Comparison of ENCODE assay signal across 21 mouse cellular contexts in genomic region chr11:94351094-94351493, GRCm38 (mm10). TPM values are rescaled to one million over a fixed set of nuclear protein-coding genes. Genes with fewer than 3 reads are reported as not detected.
DNase-seq lines count a peak whose midpoint lies in the region; ATAC-seq and TF ChIP-seq lines count a peak whose summit lies in the region.
"Had no signal": no experiment of that assay in that cellular context is flagged by ENCODE, and none has a peak within 500 bp of the region (broad histone marks: within the 10 kb centered on the region; RNA-seq: fewer than 3 reads in every experiment).

No protein-coding gene starts in this region.

- H3K27me3 ChIP-seq in forebrain, embryonic 10.5 days (ENCODE audit: poor library complexity, severe bottlenecking), result peaks cover 23% of the 10 kb centered on the region
- no peaks in the 10 kb centered on the region for H3K27me3 ChIP-seq in forebrain, embryonic 14.5 days (replicated peaks; ENCODE audit: control insufficient read depth, insufficient read depth, low read length)
- H3K27me3 ChIP-seq in CH12.LX (replicated peaks), result no peaks in the 10 kb centered on the region
- H3K27me3 ChIP-seq in liver, embryonic 13.5 days, result peaks cover 33% of the 10 kb centered on the region
- H3K27me3 ChIP-seq: lung, embryonic 15.5 days; neural tube, embryonic 12.5 days had no signal

- TF ChIP-seq EP300 in CH12.LX (IDR thresholded peaks at IDR 0.05; ENCODE audit: low read length), result no peak

- intact Hi-C loops in left cerebral cortex, postnatal 36 days (cut with DNase I), result no loop called here

- no peaks in the 10 kb centered on the region for H3K9me3 ChIP-seq in forebrain, embryonic 10.5 days
- H3K9me3 ChIP-seq in forebrain, embryonic 14.5 days (replicated peaks; ENCODE audit: control insufficient read depth, low read length), result no peaks in the 10 kb centered on the region
- H3K9me3 ChIP-seq in CH12.LX (replicated peaks; ENCODE audit: low read length), result peaks cover 4% of the 10 kb centered on the region
- no peaks in the 10 kb centered on the region for H3K9me3 ChIP-seq in liver, embryonic 13.5 days (replicated peaks)
- H3K9me3 ChIP-seq: G1E; heart, embryonic 13.5 days; limb, embryonic 13.5 days; lung, embryonic 15.5 days; neural tube, embryonic 12.5 days had no signal

- H3K4me2 ChIP-seq in forebrain, embryonic 14.5 days (ENCODE audit: low read length), result no peak overlapping the region
- H3K4me2 ChIP-seq in CH12.LX (ENCODE audit: insufficient read depth, low read depth, poor library complexity, severe bottlenecking), result no peak overlapping the region
- H3K4me2 ChIP-seq in liver, embryonic 13.5 days, result peak overlapping the region; percentile 52
- H3K4me2 ChIP-seq: heart, embryonic 13.5 days; limb, embryonic 13.5 days; lung, embryonic 15.5 days; midbrain, embryonic 11.5 days; neural tube, embryonic 12.5 days had no signal

- H3K4me3 ChIP-seq in forebrain, embryonic 10.5 days, result no peak overlapping the region
- no peak overlapping the region for H3K4me3 ChIP-seq in forebrain, embryonic 14.5 days (ENCODE audit: low read depth, low read length)
- H3K4me3 ChIP-seq in CH12.LX (replicated peaks in 1 of 3; ENCODE audit: low read depth in 2 of 3, low read length in 2 of 3, poor library complexity in 1 of 3), result no peak overlapping the region
- peak overlapping the region; percentile 21; the same call in 1 of the 2 replicates for H3K4me3 ChIP-seq in liver, embryonic 13.5 days (replicated peaks)
- H3K4me3 ChIP-seq: gastrocnemius, adult 2 months; heart, embryonic 13.5 days; limb, embryonic 13.5 days; lung, embryonic 15.5 days; neural tube, embryonic 12.5 days had no signal

- WGBS in forebrain, embryonic 10.5 days, result 37% methylated on average over 3 of the region's 3 CpGs
- 33% methylated on average over 3 of the region's 3 CpGs for WGBS in forebrain, embryonic 14.5 days
- WGBS in liver, embryonic 13.5 days (ENCODE audit: insufficient replicate concordance), result 4% methylated on average over 3 of the region's 3 CpGs

- no peak for DNase-seq in forebrain, embryonic 10.5 days (ENCODE audit: extremely low spot score, low spot score)
- DNase-seq in forebrain, embryonic 14.5 days (ENCODE audit: low spot score), result no peak
- DNase-seq in CH12.LX (ENCODE audit: extremely low read depth), result no peak
- peak; percentile 60 for DNase-seq in liver, embryonic 13.5 days
- no peak for DNase-seq in frontal cortex, postnatal 36 days (ENCODE audit: low spot score in 2 of 2)
- DNase-seq in layer of hippocampus, postnatal 14 days (ENCODE audit: low spot score in 2 of 2), result no peak
- no peak for DNase-seq in left cerebral cortex, postnatal 36 days (ENCODE audit: low spot score in 2 of 2)
- DNase-seq: adrenal gland, postnatal 25 days; cerebellum, adult 8-10 months; gastrocnemius, adult 2 months; kidney, postnatal 25 days; thymus, adult 18-20 months had no signal

- TF ChIP-seq RAD21 in CH12.LX (IDR thresholded peaks at IDR 0.05; ENCODE audit: low read depth, low read length), result no peak

- ATAC-seq in forebrain, embryonic 14.5 days, result no peak
- ATAC-seq in common myeloid progenitor, adult 5-6 weeks (replicated peaks; ENCODE audit: low read depth, poor library complexity, severe bottlenecking), result peak; percentile 82
- ATAC-seq in liver, embryonic 13.5 days (ENCODE audit: low read depth), result peak; percentile 83
- ATAC-seq: hindbrain, embryonic 16.5 days; intestine, embryonic 16.5 days had no signal

- no peaks in the 10 kb centered on the region for H3K79me2 ChIP-seq in CH12.LX (replicated peaks; ENCODE audit: control insufficient read depth, extremely low read depth, insufficient read depth, poor library complexity, severe bottlenecking)

- dilution Hi-C loops in CH12.LX (cut with MboI; ENCODE audit: extremely low pct_ligation_motif_present, extremely low pct_unique_long_range_greater_than_20kb, low sequenced_read_pairs), result no loop called here

- H3K27ac ChIP-seq in forebrain, embryonic 10.5 days, result 0 out of 2 replicates have a peak overlapping the region, but pooled peaks have one; percentile 25
- H3K27ac ChIP-seq in forebrain, embryonic 14.5 days (ENCODE audit: low read depth, low read length), result no peak overlapping the region
- no peak overlapping the region for H3K27ac ChIP-seq in CH12.LX (ENCODE audit: insufficient read depth, low read depth)
- peak overlapping the region; percentile 80 for H3K27ac ChIP-seq in liver, embryonic 13.5 days
- H3K27ac ChIP-seq: gastrocnemius, adult 2 months; heart, embryonic 13.5 days; limb, embryonic 13.5 days; lung, embryonic 15.5 days; neural tube, embryonic 12.5 days had no signal

- peaks cover 8% of the 10 kb centered on the region; the same call in 1 of the 2 replicates for H3K4me1 ChIP-seq in forebrain, embryonic 10.5 days
- no peaks in the 10 kb centered on the region for H3K4me1 ChIP-seq in forebrain, embryonic 14.5 days (ENCODE audit: control insufficient read depth, insufficient read depth, low read length)
- peaks cover 6 to 35% of the 10 kb centered on the region in 2 experiments for H3K4me1 ChIP-seq in CH12.LX (ENCODE audit: control insufficient read depth in 1 of 2, insufficient read depth in 2 of 2)
- H3K4me1 ChIP-seq in liver, embryonic 13.5 days (replicated peaks), result peaks cover 41% of the 10 kb centered on the region
- H3K4me1 ChIP-seq: neural tube, embryonic 12.5 days had no signal

- H3K9ac ChIP-seq in forebrain, embryonic 14.5 days (ENCODE audit: low read length), result no peak overlapping the region
- no peak overlapping the region for H3K9ac ChIP-seq in CH12.LX (ENCODE audit: insufficient read depth, low read depth)
- H3K9ac ChIP-seq in liver, embryonic 13.5 days, result peak overlapping the region; percentile 47
- H3K9ac ChIP-seq: heart, embryonic 13.5 days; limb, embryonic 13.5 days; lung, embryonic 15.5 days; neural tube, embryonic 12.5 days had no signal

- TF ChIP-seq CTCF in CH12.LX (conservative IDR thresholded peaks at IDR 0.05 in 1 of 2, IDR thresholded peaks at IDR 0.05 in 1 of 2; ENCODE audit: low read depth in 2 of 2, low read length in 2 of 2), result no peak

- in situ Hi-C loops in CH12.LX (cut with MboI; ENCODE audit: low pct_ligation_motif_present, low pct_unique_long_range_greater_than_20kb, low sequenced_read_pairs), result no loop called here

- H3K36me3 ChIP-seq in forebrain, embryonic 10.5 days (replicated peaks), result no peaks in the 10 kb centered on the region
- H3K36me3 ChIP-seq in forebrain, embryonic 14.5 days (ENCODE audit: control insufficient read depth, insufficient read depth, low read length), result no peaks in the 10 kb centered on the region
- no peaks in the 10 kb centered on the region for H3K36me3 ChIP-seq in CH12.LX (replicated peaks in 1 of 2; ENCODE audit: control insufficient read depth in 1 of 2, insufficient read depth in 1 of 2, low read length in 1 of 2)
- H3K36me3 ChIP-seq in liver, embryonic 13.5 days, result no peaks in the 10 kb centered on the region
- H3K36me3 ChIP-seq: G1E; heart, embryonic 13.5 days; limb, embryonic 13.5 days; lung, embryonic 15.5 days; neural tube, embryonic 12.5 days had no signal

- TF ChIP-seq POLR2A in CH12.LX (IDR thresholded peaks at IDR 0.05; ENCODE audit: low read depth, low read length), result no peak

TF ChIP-seq in CH12.LX, 34 proteins besides CTCF, POLR2A, EP300 and RAD21:
- no peak for TF ChIP-seq HCFC1 (IDR thresholded peaks at IDR 0.05; ENCODE audit: low read depth, low read length)
- no peak for TF ChIP-seq JUND (conservative IDR thresholded peaks at IDR 0.05; ENCODE audit: low read depth, low read length)
- TF ChIP-seq MAFK (IDR thresholded peaks at IDR 0.05; ENCODE audit: insufficient replicate concordance, low read length), result peak; percentile 55; the same call in 1 of the 2 replicates

RNA-seq across cellular contexts. Expression of gene Ankrd40, which starts 23.3 kb away (rescaled TPM):
- 10.3 and 11.4 TPM in 2 replicates for polyA plus RNA-seq in forebrain, embryonic 10.5 days (2016; fragmentation: Nextera tagmentation; extraction: Ambion mirVana)
- polyA plus RNA-seq in forebrain, embryonic 14.5 days (2014; fragmentation: Nextera tagmentation; extraction: Ambion mirVana), result 10.2 and 10.3 TPM in 2 replicates
- total RNA-seq in CH12.LX (2012; rRNA removed), result 55.7 and 56.0 TPM in 2 replicates
- 62.0 and 64.5 TPM in 2 replicates for total RNA-seq in CH12.LX (2014; rRNA removed)
- 97.4 and 98.8 TPM in 2 replicates for polyA plus RNA-seq in CH12.LX (2012; ENCODE audit: insufficient read length, low read depth)
- 32.2 and 56.7 TPM in 2 replicates for total RNA-seq in common myeloid progenitor, adult 5-6 weeks (2017)
- 5.2 and 5.5 TPM in 2 replicates for polyA plus RNA-seq in liver, embryonic 13.5 days (2015; fragmentation: Nextera tagmentation; extraction: Ambion mirVana)
- 100 to 1,000 TPM in 1 of 2 experiments, 10 to 100 TPM in 1; 99.2 to 104 TPM for total RNA-seq in layer of hippocampus, postnatal 14 days (2021)
- total RNA-seq in left cerebral cortex, postnatal 36 days (2021), result 100 to 1,000 TPM; 136 to 145 TPM

RNA-seq across cellular contexts. Expression of gene Luc7l3, which starts 29.3 kb away (rescaled TPM):
- polyA plus RNA-seq in forebrain, embryonic 10.5 days (2016; fragmentation: Nextera tagmentation; extraction: Ambion mirVana), result 113 and 129 TPM in 2 replicates
- 89.6 and 104 TPM in 2 replicates for polyA plus RNA-seq in forebrain, embryonic 14.5 days (2014; fragmentation: Nextera tagmentation; extraction: Ambion mirVana)
- total RNA-seq in CH12.LX (2012; rRNA removed) (57.7 and 82.3 TPM in 2 replicates), CH12.LX (2014; rRNA removed) (69.8 and 82.2 TPM in 2 replicates)
- 246 and 318 TPM in 2 replicates for polyA plus RNA-seq in CH12.LX (2012; ENCODE audit: insufficient read length, low read depth)
- 345 and 486 TPM in 2 replicates for total RNA-seq in common myeloid progenitor, adult 5-6 weeks (2017)
- 53.4 and 68.8 TPM in 2 replicates for polyA plus RNA-seq in liver, embryonic 13.5 days (2015; fragmentation: Nextera tagmentation; extraction: Ambion mirVana)
- total RNA-seq in layer of hippocampus, postnatal 14 days (2021), result 100 to 1,000 TPM; 119 to 127 TPM
- 100 to 1,000 TPM in 1 of 2 experiments, 10 to 100 TPM in 1; 85.0 to 137 TPM for total RNA-seq in left cerebral cortex, postnatal 36 days (2021)

RNA-seq across cellular contexts. Expression of gene Abcc3, which starts 41.7 kb away (rescaled TPM):
- polyA plus RNA-seq in forebrain, embryonic 10.5 days (2016; fragmentation: Nextera tagmentation; extraction: Ambion mirVana), result 0.12 and 0.22 TPM in 2 replicates
- 0.27 and 1.7 TPM in 2 replicates for polyA plus RNA-seq in forebrain, embryonic 14.5 days (2014; fragmentation: Nextera tagmentation; extraction: Ambion mirVana)
- total RNA-seq in CH12.LX (2012; rRNA removed) (0.08 and 0.21 TPM in 2 replicates), CH12.LX (2014; rRNA removed) (0.15 and 0.40 TPM in 2 replicates)
- polyA plus RNA-seq in CH12.LX (2012; ENCODE audit: insufficient read length, low read depth), result 0.46 and 0.66 TPM in 2 replicates
- 0.27 TPM in 1 of 2 replicates, not detected in the other for total RNA-seq in common myeloid progenitor, adult 5-6 weeks (2017)
- polyA plus RNA-seq in liver, embryonic 13.5 days (2015; fragmentation: Nextera tagmentation; extraction: Ambion mirVana), result 4.3 and 5.8 TPM in 2 replicates
- total RNA-seq in layer of hippocampus, postnatal 14 days (2021), result 1 to 10 TPM; 1.8 to 3.8 TPM
- 1 to 10 TPM; 2.0 to 3.0 TPM for total RNA-seq in left cerebral cortex, postnatal 36 days (2021)
- polyA plus RNA-seq: G1E had no signal

Comparison
In these comparisons a context has a peak if more than half of its experiments do, and no peak if none do; other contexts are left out.
1. H3K27ac ChIP-seq: peak in forebrain, embryonic 10.5 days (single experiment) and liver, embryonic 13.5 days (single experiment); none in forebrain, embryonic 14.5 days (single experiment) and CH12.LX (single experiment).